Mouse (Mus musculus) lung, adult 2 months (tissue): ENCODE measurements around the gene Gdf2.

Source experiments
- CTCF ChIP-seq: fragments of 200-500 bp; IDR thresholded peaks from 2 replicates; pipeline ENCODE4 v1.5.1; 2011; ENCODE audit warnings: mild to moderate bottlenecking, low read length, control low read depth; ENCODE audit not compliant: insufficient read depth
- POLR2A ChIP-seq: fragments of 200-500 bp; IDR thresholded peaks from 2 replicates; pipeline ENCODE4 v1.6.1; 2011; ENCODE audit warnings: low read depth, mild to moderate bottlenecking, control low read depth, low read length, borderline replicate concordance; ENCODE audit errors: extremely low read depth

GRCm38 (mm10) chr14:33974752-33975151 is 33.9 kb downstream of the Gdf2 start:
- TF ChIP-seq POLR2A (no peak), CTCF (no peak)
